Mouse (Mus musculus): ENCODE measurements around the gene Yars. TPM values are rescaled to one million over a fixed set of nuclear protein-coding genes. Genes with fewer than 3 reads are reported as not detected.

Yars gene
- polyA plus RNA-seq, 1 experiment from 2014 or later, result 69.8 TPM

- no peak within 1 kb of the TSS for H3K9ac ChIP-seq
- 20% methylated on average over 3 of the region's 4 CpGs for WGBS
- H3K9me3 ChIP-seq, result no peaks in the 10 kb centered on the region
- no peaks in the 10 kb centered on the region for H3K36me3 ChIP-seq
- no peak within 1 kb of the TSS for H3K4me3 ChIP-seq
- peaks cover 23% of the 10 kb centered on the region for H3K4me1 ChIP-seq
- H3K4me2 ChIP-seq, result no peak within 1 kb of the TSS
- H3K27me3 ChIP-seq, result no peaks in the 10 kb centered on the region
- H3K27ac ChIP-seq, result no peak within 1 kb of the TSS
- no peak for ATAC-seq (ENCODE audit: borderline replicate concordance, extremely low read depth, low FRiP score, low TSS enrichment)
Observed at GRCm38 (mm10) chr4:129261196-129261595, 71.6 kb downstream of the Yars start, which contains the start of gene C77080. Gene C77080, minus strand, starts transcription at chr4:129261404.

GRCm38 (mm10) chr4:129263225-129264021 lies 73.9 kb downstream of the Yars start:
- H3K36me3 ChIP-seq, result no peaks in the 10 kb centered on the region
- H3K27me3 ChIP-seq, result no peaks in the 10 kb centered on the region
- ATAC-seq (ENCODE audit: borderline replicate concordance, extremely low read depth, low FRiP score, low TSS enrichment), result peak; percentile 75; the same call in 1 of the 2 replicates
- peak overlapping the region; percentile 56 for H3K27ac ChIP-seq
- no peak overlapping the region for H3K9ac ChIP-seq
- peaks cover 13% of the 10 kb centered on the region for H3K4me1 ChIP-seq
- peak overlapping the region; percentile 31 for H3K4me2 ChIP-seq
- no peak overlapping the region for H3K4me3 ChIP-seq
- H3K9me3 ChIP-seq, result no peaks in the 10 kb centered on the region
- 24% methylated on average over 19 of the region's 19 CpGs for WGBS

GRCm38 (mm10) chr4:129266191-129266590 lies 76.6 kb downstream of the Yars start:
- ATAC-seq (ENCODE audit: borderline replicate concordance, extremely low read depth, low FRiP score, low TSS enrichment), result no peak
- Histone ChIP-seq H3K4me1 (peaks cover 13% of the 10 kb centered on the region), H3K36me3 (no peaks in the 10 kb centered on the region), H3K27ac (no peak overlapping the region), H3K4me2 (no peak overlapping the region), H3K4me3 (no peak overlapping the region), H3K9ac (no peak overlapping the region), H3K9me3 (no peaks in the 10 kb centered on the region), H3K27me3 (no peaks in the 10 kb centered on the region)
- WGBS, result 78% methylated on average over 4 of the region's 4 CpGs

GRCm38 (mm10) chr4:129266821-129267220 lies 77.3 kb downstream of the Yars start:
- Histone ChIP-seq H3K27me3 (no peaks in the 10 kb centered on the region), H3K4me2 (no peak overlapping the region), H3K9ac (no peak overlapping the region), H3K36me3 (no peaks in the 10 kb centered on the region), H3K4me1 (peaks cover 13% of the 10 kb centered on the region), H3K27ac (no peak overlapping the region), H3K4me3 (no peak overlapping the region), H3K9me3 (no peaks in the 10 kb centered on the region)
- ATAC-seq (ENCODE audit: borderline replicate concordance, extremely low read depth, low FRiP score, low TSS enrichment), result no peak
- 60% methylated on average over 5 of the region's 5 CpGs for WGBS

GRCm38 (mm10) chr4:129268698-129269097 lies 79.1 kb downstream of the Yars start:
- no peak overlapping the region for H3K4me3 ChIP-seq
- no peak for ATAC-seq (ENCODE audit: borderline replicate concordance, extremely low read depth, low FRiP score, low TSS enrichment)
- H3K9ac ChIP-seq, result no peak overlapping the region
- H3K36me3 ChIP-seq, result no peaks in the 10 kb centered on the region
- 56% methylated on average over 1 of the region's 1 CpGs for WGBS
- H3K27ac ChIP-seq, result no peak overlapping the region
- H3K27me3 ChIP-seq, result no peaks in the 10 kb centered on the region
- H3K9me3 ChIP-seq, result no peaks in the 10 kb centered on the region
- peaks cover 15% of the 10 kb centered on the region for H3K4me1 ChIP-seq
- no peak overlapping the region for H3K4me2 ChIP-seq

Other genes starting within 250 kb of the Yars start
- 18.6 and 22.5 TPM in 2 replicates for gene Azin2, start 227.3 kb upstream of the Yars start, polyA plus RNA-seq (2015; fragmentation: Nextera tagmentation; extraction: Ambion mirVana)
- gene Ak2, start 197.8 kb upstream of the Yars start, polyA plus RNA-seq (2015; fragmentation: Nextera tagmentation; extraction: Ambion mirVana), result 182 and 187 TPM in 2 replicates
- 7.3 and 7.6 TPM in 2 replicates for gene Rnf19b, start 131.5 kb upstream of the Yars start, polyA plus RNA-seq (2015; fragmentation: Nextera tagmentation; extraction: Ambion mirVana)
- gene Tmem54, start 84.2 kb upstream of the Yars start, polyA plus RNA-seq (2015; fragmentation: Nextera tagmentation; extraction: Ambion mirVana), result 16.7 and 18.8 TPM in 2 replicates
- gene Hpca, start 67.7 kb upstream of the Yars start, polyA plus RNA-seq (2015; fragmentation: Nextera tagmentation; extraction: Ambion mirVana), result 2.3 and 2.6 TPM in 2 replicates
- gene Fndc5, start 52.8 kb upstream of the Yars start, polyA plus RNA-seq (2015; fragmentation: Nextera tagmentation; extraction: Ambion mirVana), result 2.7 and 3.7 TPM in 2 replicates
- gene S100pbp, start within 50 bp of the Yars start, polyA plus RNA-seq (2015; fragmentation: Nextera tagmentation; extraction: Ambion mirVana), result 13.5 and 14.4 TPM in 2 replicates
- gene C77080, start 71.6 kb downstream of the Yars start, polyA plus RNA-seq (2015; fragmentation: Nextera tagmentation; extraction: Ambion mirVana), result 5.2 and 6.8 TPM in 2 replicates
- 0.54 and 0.71 TPM in 2 replicates for gene Sync, start 97.9 kb downstream of the Yars start, polyA plus RNA-seq (2015; fragmentation: Nextera tagmentation; extraction: Ambion mirVana)
- 418 and 423 TPM in 2 replicates for gene Rbbp4, start 145.6 kb downstream of the Yars start, polyA plus RNA-seq (2015; fragmentation: Nextera tagmentation; extraction: Ambion mirVana)
- gene Zbtb8os, start 145.9 kb downstream of the Yars start, polyA plus RNA-seq (2015; fragmentation: Nextera tagmentation; extraction: Ambion mirVana), result 44.0 and 44.5 TPM in 2 replicates
- gene Zbtb8a, start 188.4 kb downstream of the Yars start, polyA plus RNA-seq (2015; fragmentation: Nextera tagmentation; extraction: Ambion mirVana), result 19.3 and 21.6 TPM in 2 replicates